Mouse (Mus musculus) embryo, embryonic 11.5 days (tissue): ENCODE results near the gene Rnf220.

ENCODE experiments used
- DNase-seq: peaks from one replicate; pipeline ENCODE4 v3.0.0-alpha.2; 2012; ENCODE audit warnings: low read depth, low spot score

The Rnf220 gene

GRCm38 (mm10) chr4:117303581-117304238 lies 193.1 kb downstream of the Rnf220 start:
- no peak for DNase-seq

- DNase-seq: no peak
Measured at GRCm38 (mm10) chr4:117302027-117302806, 194.6 kb downstream of the Rnf220 start.

- no peak for DNase-seq
Measured at GRCm38 (mm10) chr4:117299921-117300320, 196.9 kb downstream of the Rnf220 start.

- no peak for DNase-seq
Measured at GRCm38 (mm10) chr4:117297819-117298218, 199.0 kb downstream of the Rnf220 start.

- DNase-seq: no peak
Measured at GRCm38 (mm10) chr4:117296849-117297593, 199.8 kb downstream of the Rnf220 start.

GRCm38 (mm10) chr4:117291696-117292095 lies 205.2 kb downstream of the Rnf220 start:
- no peak for DNase-seq

- DNase-seq: peak; percentile 78
Measured at GRCm38 (mm10) chr4:117288927-117289801, 207.7 kb downstream of the Rnf220 start.

GRCm38 (mm10) chr4:117288277-117288926 lies 208.4 kb downstream of the Rnf220 start:
- DNase-seq: no peak

GRCm38 (mm10) chr4:117284363-117284762 lies 212.5 kb downstream of the Rnf220 start:
- DNase-seq: no peak

GRCm38 (mm10) chr4:117283271-117284191 lies 213.3 kb downstream of the Rnf220 start:
- DNase-seq: no peak

- DNase-seq: no peak
Measured at GRCm38 (mm10) chr4:117281090-117281845, 215.6 kb downstream of the Rnf220 start.

GRCm38 (mm10) chr4:117280397-117280930 lies 216.4 kb downstream of the Rnf220 start:
- no peak for DNase-seq

GRCm38 (mm10) chr4:117279253-117279642 lies 217.6 kb downstream of the Rnf220 start:
- DNase-seq: no peak

GRCm38 (mm10) chr4:117278381-117279252 lies 218.2 kb downstream of the Rnf220 start:
- no peak for DNase-seq

- DNase-seq: no peak
Measured at GRCm38 (mm10) chr4:117277687-117278086, 219.2 kb downstream of the Rnf220 start.

- no peak for DNase-seq
Measured at GRCm38 (mm10) chr4:117277021-117277420, 219.8 kb downstream of the Rnf220 start.

- DNase-seq: no peak
Measured at GRCm38 (mm10) chr4:117276281-117276711, 220.6 kb downstream of the Rnf220 start.

- DNase-seq: no peak
Measured at GRCm38 (mm10) chr4:117274720-117275119, 222.1 kb downstream of the Rnf220 start.
